Mouse (Mus musculus) CH12.LX (cell line): ENCODE measurements around the gene Bub3. TPM values are rescaled to one million over a fixed set of nuclear protein-coding genes. Genes with fewer than 3 reads are reported as not detected.

ENCODE experiments used
- DNase-seq: peaks from one replicate; pipeline ENCODE4 v3.0.0-alpha.2; 2013; ENCODE audit errors: extremely low read depth
- H3K27ac ChIP-seq: 2 replicates; pipeline ENCODE4 v1.5.1; 2012; ENCODE audit warnings: low read depth, mild to moderate bottlenecking, control low read depth, moderate library complexity; ENCODE audit not compliant: insufficient read depth
- H3K27me3 ChIP-seq: replicated peaks from 2 replicates; pipeline ENCODE3; 2012; ENCODE audit warnings: inconsistent platforms
- H3K36me3 ChIP-seq, 2 experiments: replicated peaks in 1 of 2; 2 replicates each; pipeline versions ENCODE3 to v1.6.1; 2012; ENCODE audit warnings: inconsistent platforms in 1 of 2, low read length in 1 of 2, mild to moderate bottlenecking in 1 of 2, mixed read lengths in 1 of 2, moderate library complexity in 1 of 2; ENCODE audit not compliant: control insufficient read depth in 1 of 2, insufficient read depth in 1 of 2
- H3K4me1 ChIP-seq, 2 experiments: 2 replicates each; pipeline ENCODE4 v1.6.1; 2012; ENCODE audit warnings: inconsistent platforms in 1 of 2, moderate library complexity in 1 of 2; ENCODE audit not compliant: insufficient read depth in 2 of 2, control insufficient read depth in 1 of 2
- H3K4me2 ChIP-seq: 2 replicates; pipeline ENCODE4 v1.6.1; 2012; ENCODE audit warnings: low read depth, mild to moderate bottlenecking, control low read depth; ENCODE audit not compliant: poor library complexity, insufficient read depth, severe bottlenecking
- H3K4me3 ChIP-seq, 3 experiments: fragments of 150-350 bp in 1 of 3; sonication (generic) in 1 of 3; replicated peaks in 1 of 3; 2 replicates each; pipeline versions ENCODE3 to v1.5.1; 2011 to 2012; ENCODE audit warnings: low read depth in 2 of 3, low read length in 2 of 3, mild to moderate bottlenecking in 2 of 3, moderate library complexity in 2 of 3, control low read depth in 1 of 3, improper control_type of control experiment in 1 of 3, inconsistent platforms in 1 of 3, mixed read lengths in 1 of 3; ENCODE audit not compliant: poor library complexity in 1 of 3
- H3K79me2 ChIP-seq: replicated peaks from 2 replicates; pipeline ENCODE4 v1.6.1; 2012; ENCODE audit warnings: mild to moderate bottlenecking, moderate library complexity; ENCODE audit not compliant: control insufficient read depth, poor library complexity, insufficient read depth, severe bottlenecking; ENCODE audit errors: extremely low read depth
- H3K9ac ChIP-seq: 2 replicates; pipeline ENCODE4 v1.6.1; 2012; ENCODE audit warnings: low read depth, mild to moderate bottlenecking, control low read depth, moderate library complexity; ENCODE audit not compliant: insufficient read depth
- H3K9me3 ChIP-seq: replicated peaks from 2 replicates; pipeline ENCODE3; 2012; ENCODE audit warnings: low read length, inconsistent platforms, mixed read lengths
- CHD1 ChIP-seq: IDR thresholded peaks from 2 replicates; pipeline ENCODE4 v1.6.1; 2012; ENCODE audit warnings: low read depth, low read length, improper control_type of control experiment, inconsistent platforms
- CHD2 ChIP-seq: IDR thresholded peaks from 2 replicates; pipeline ENCODE4 v1.6.1; 2011; ENCODE audit warnings: low read length, improper control_type of control experiment
- CTCF ChIP-seq, 2 experiments: IDR thresholded peaks in 1 of 2; conservative IDR thresholded peaks in 1 of 2; 2 replicates each; pipeline ENCODE4 v1.5.1; 2011 to 2012; ENCODE audit warnings: low read depth in 2 of 2, low read length in 2 of 2, improper control_type of control experiment in 1 of 2, inconsistent platforms in 1 of 2, mild to moderate bottlenecking in 1 of 2, moderate library complexity in 1 of 2
- E2F4 ChIP-seq: IDR thresholded peaks from 2 replicates; pipeline ENCODE4 v1.6.1; 2011; ENCODE audit warnings: low read depth, low read length, improper control_type of control experiment; ENCODE audit not compliant: insufficient replicate concordance
- EP300 ChIP-seq: IDR thresholded peaks from 2 replicates; pipeline ENCODE4 v1.6.1; 2011; ENCODE audit warnings: low read length, improper control_type of control experiment
- ETS1 ChIP-seq: conservative IDR thresholded peaks from 2 replicates; pipeline ENCODE4 v1.6.1; 2012; ENCODE audit warnings: low read depth, mild to moderate bottlenecking, inconsistent platforms, low read length, improper control_type of control experiment, moderate library complexity
- GABPA ChIP-seq: IDR thresholded peaks from 2 replicates; pipeline ENCODE4 v1.6.1; 2012; ENCODE audit warnings: low read depth, low read length, improper control_type of control experiment, inconsistent platforms; ENCODE audit not compliant: insufficient replicate concordance
- HCFC1 ChIP-seq: IDR thresholded peaks from 2 replicates; pipeline ENCODE4 v1.6.1; 2012; ENCODE audit warnings: low read depth, mild to moderate bottlenecking, inconsistent platforms, low read length, improper control_type of control experiment
- JUN ChIP-seq: IDR thresholded peaks from 2 replicates; pipeline ENCODE4 v1.6.1; 2011; ENCODE audit warnings: low read depth, mild to moderate bottlenecking, low read length, improper control_type of control experiment, moderate library complexity; ENCODE audit not compliant: insufficient read depth
- JUND ChIP-seq: conservative IDR thresholded peaks from 2 replicates; pipeline ENCODE4 v1.6.1; 2011; ENCODE audit warnings: low read depth, low read length, improper control_type of control experiment
- KAT2A ChIP-seq: IDR thresholded peaks from 2 replicates; pipeline ENCODE4 v1.6.1; 2012; ENCODE audit warnings: low read length, improper control_type of control experiment, inconsistent platforms; ENCODE audit not compliant: insufficient replicate concordance
- MAX ChIP-seq: IDR thresholded peaks from 2 replicates; pipeline ENCODE4 v1.6.1; 2011; ENCODE audit warnings: low read length, improper control_type of control experiment
- MAZ ChIP-seq: IDR thresholded peaks from 2 replicates; pipeline ENCODE4 v1.6.1; 2012; ENCODE audit warnings: low read depth, mild to moderate bottlenecking, inconsistent platforms, low read length, improper control_type of control experiment, moderate library complexity
- MEF2A ChIP-seq: IDR thresholded peaks from 2 replicates; pipeline ENCODE4 v1.6.1; 2014; ENCODE audit warnings: low read depth, mild to moderate bottlenecking, inconsistent platforms, low read length, improper control_type of control experiment, borderline replicate concordance
- MXI1 ChIP-seq: IDR thresholded peaks from 2 replicates; pipeline ENCODE4 v1.6.1; 2011; ENCODE audit warnings: mild to moderate bottlenecking, low read depth, low read length, improper control_type of control experiment
- MYC ChIP-seq: IDR thresholded peaks from 2 replicates; pipeline ENCODE4 v1.6.1; 2011; ENCODE audit warnings: low read depth, mild to moderate bottlenecking, improper control_type of control experiment, low read length
- PAX5 ChIP-seq: IDR thresholded peaks from 2 replicates; pipeline ENCODE4 v1.6.1; 2012; ENCODE audit warnings: low read length, inconsistent platforms, mixed read lengths
- POLR2A ChIP-seq: IDR thresholded peaks from 2 replicates; pipeline ENCODE4 v1.6.1; 2011; ENCODE audit warnings: low read depth, mild to moderate bottlenecking, improper control_type of control experiment, low read length
- POLR2AphosphoS2 ChIP-seq: IDR thresholded peaks from 2 replicates; pipeline ENCODE4 v1.6.1; 2011; ENCODE audit warnings: low read depth, low read length, improper control_type of control experiment
- RAD21 ChIP-seq: IDR thresholded peaks from 2 replicates; pipeline ENCODE4 v1.6.1; 2011; ENCODE audit warnings: low read depth, mild to moderate bottlenecking, low read length, improper control_type of control experiment, moderate library complexity
- RCOR1 ChIP-seq: conservative IDR thresholded peaks from 2 replicates; pipeline ENCODE4 v1.6.1; 2012; ENCODE audit warnings: low read depth, mild to moderate bottlenecking, inconsistent platforms, low read length, improper control_type of control experiment
- SIN3A ChIP-seq: IDR thresholded peaks from 2 replicates; pipeline ENCODE4 v1.6.1; 2012; ENCODE audit warnings: low read length, improper control_type of control experiment, inconsistent platforms
- SMC3 ChIP-seq: IDR thresholded peaks from 2 replicates; pipeline ENCODE4 v1.6.1; 2011; ENCODE audit warnings: low read depth, low read length, improper control_type of control experiment
- USF2 ChIP-seq: conservative IDR thresholded peaks from 2 replicates; pipeline ENCODE4 v1.6.1; 2011; ENCODE audit warnings: low read depth, low read length, improper control_type of control experiment
- ZC3H11A ChIP-seq: IDR thresholded peaks from 2 replicates; pipeline ENCODE4 v1.6.1; 2012; ENCODE audit warnings: low read depth, mild to moderate bottlenecking, inconsistent platforms, low read length, improper control_type of control experiment
- ZMIZ1 ChIP-seq: IDR thresholded peaks from 2 replicates; pipeline ENCODE4 v1.6.1; 2012; ENCODE audit warnings: low read depth, mild to moderate bottlenecking, inconsistent platforms, low read length, improper control_type of control experiment
- dilution Hi-C: fragments of 300-500 bp; cut with MboI; formaldehyde crosslinking; loops from 2 replicates; pipeline ENCODE4 v1.14.3; 2020; ENCODE audit warnings: low sequenced_read_pairs; ENCODE audit not compliant: extremely low pct_unique_long_range_greater_than_20kb, extremely low pct_ligation_motif_present
- in situ Hi-C: fragments of 300-500 bp; cut with MboI; formaldehyde crosslinking; loops from 3 replicates; pipeline ENCODE4 v1.14.3; 2019; ENCODE audit warnings: low sequenced_read_pairs, low pct_ligation_motif_present, low pct_unique_long_range_greater_than_20kb, mixed read lengths
- polyA plus RNA-seq: library from polyadenylated mRNA; unstranded; fragments of >175 nt; gene quantifications from 2 replicates; pipeline ENCODE4 v1.2.1, GENCODE M21; 2012; ENCODE audit warnings: low read depth; ENCODE audit not compliant: insufficient read length
- total RNA-seq, 2 experiments: library from RNA; depleted of rRNA; stranded (reverse); fragments of 300-350 nt in 1 of 2; fragments of >200 nt in 1 of 2; gene quantifications; 2 replicates each; pipeline ENCODE4 v1.2.3; 2012 to 2014

The Bub3 gene
- total and polyA plus RNA-seq, 3 experiments = 159 to 250 (median 161) TPM

DNA sequence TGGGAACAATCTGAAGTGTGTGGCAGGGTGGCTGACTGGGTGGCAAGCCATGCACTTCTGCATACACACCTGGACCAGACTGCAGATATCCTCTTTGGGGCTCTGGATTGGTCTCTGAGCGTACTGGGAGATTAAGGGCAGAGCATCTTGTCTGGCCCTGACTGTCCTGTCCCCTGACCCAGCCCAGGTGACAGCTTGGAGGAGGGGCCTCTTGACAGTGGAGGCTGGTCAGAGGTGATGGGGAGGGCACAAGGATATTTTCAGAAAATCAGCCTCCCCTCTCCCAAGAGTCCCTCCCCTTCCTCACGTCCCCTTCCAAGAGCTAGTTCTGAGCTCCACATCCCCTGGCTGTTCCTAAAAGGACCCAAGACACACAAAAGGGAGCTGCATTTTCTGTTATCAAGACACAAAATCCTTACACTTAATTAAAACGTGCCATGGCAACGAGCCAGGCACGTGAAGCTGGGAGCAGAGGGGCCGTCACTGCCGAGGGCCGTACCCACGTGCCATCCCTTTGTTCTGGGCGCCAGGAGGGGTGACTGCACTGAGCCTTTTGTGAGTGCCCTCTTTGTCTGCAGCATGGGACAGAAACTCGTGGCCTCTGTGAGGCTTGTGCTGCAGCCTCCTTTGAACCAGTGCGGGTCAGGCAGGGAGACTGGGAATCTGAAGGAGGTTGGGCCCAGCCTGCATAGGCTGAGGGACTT, 37.9 kb downstream of the Bub3 start:
- Histone ChIP-seq H3K27me3 (peaks cover 88% of the 10 kb centered on the region), H3K36me3 (no peaks in the 10 kb centered on the region), H3K4me3 (no peak overlapping the region), H3K4me1 (no peaks in the 10 kb centered on the region), H3K4me2 (no peak overlapping the region), H3K9ac (no peak overlapping the region), H3K79me2 (no peaks in the 10 kb centered on the region)
- no peak for DNase-seq
- in situ Hi-C loops = no loop called here
- no peak for TF ChIP-seq ZC3H11A
- TF ChIP-seq GABPA = no peak
- TF ChIP-seq JUND = no peak
- TF ChIP-seq CHD1 = no peak
- no peak for TF ChIP-seq USF2
- TF ChIP-seq JUN = no peak
- TF ChIP-seq MXI1 = no peak
- no peak for TF ChIP-seq EP300
- no peak for TF ChIP-seq POLR2A
- no peak for TF ChIP-seq MYC
- no peak for TF ChIP-seq MAZ
- TF ChIP-seq, all 38 proteins: peak for 0
- Histone ChIP-seq H3K9me3 (no peaks in the 10 kb centered on the region), H3K27ac (no peak overlapping the region)
- dilution Hi-C loops = no loop called here

DNA sequence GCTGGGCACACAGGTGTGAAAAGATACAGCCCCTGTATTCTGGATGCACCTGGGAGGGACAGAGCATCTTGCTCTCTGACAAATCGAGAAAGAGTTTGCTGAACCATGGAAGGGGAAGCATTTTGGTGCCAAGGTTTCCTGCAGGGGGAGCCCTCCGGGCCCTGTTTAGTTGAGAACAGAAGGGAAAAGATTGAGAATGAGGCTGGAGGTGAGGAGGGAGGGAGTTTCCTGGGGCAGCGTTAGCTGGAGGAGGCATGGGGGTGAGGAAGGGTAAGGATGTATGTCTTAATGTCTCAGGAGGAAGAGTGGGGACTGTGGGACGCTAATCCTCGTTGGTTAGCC, 38.4 kb downstream of the Bub3 start:
- Histone ChIP-seq H3K36me3 (no peaks in the 10 kb centered on the region), H3K27ac (no peak overlapping the region), H3K4me3 (no peak overlapping the region), H3K9me3 (no peaks in the 10 kb centered on the region), H3K4me2 (no peak overlapping the region), H3K4me1 (no peaks in the 10 kb centered on the region), H3K79me2 (no peaks in the 10 kb centered on the region), H3K9ac (no peak overlapping the region), H3K27me3 (peaks cover 84% of the 10 kb centered on the region)
- peak in 1 of 2 experiments; percentile 57; a peak in 2 of 4 replicates for TF ChIP-seq CTCF (conservative IDR thresholded peaks at IDR 0.05 in 1 of 2, IDR thresholded peaks at IDR 0.05 in 1 of 2; ENCODE audit: low read depth in 2 of 2, low read length in 2 of 2)
- TF ChIP-seq SMC3 = peak; percentile 37
- no peak for TF ChIP-seq MAZ
- peak; percentile 23 for TF ChIP-seq RAD21
- dilution Hi-C loops (no loop called here), in situ Hi-C loops (no loop called here)
- DNase-seq = peak; percentile 19

DNA sequence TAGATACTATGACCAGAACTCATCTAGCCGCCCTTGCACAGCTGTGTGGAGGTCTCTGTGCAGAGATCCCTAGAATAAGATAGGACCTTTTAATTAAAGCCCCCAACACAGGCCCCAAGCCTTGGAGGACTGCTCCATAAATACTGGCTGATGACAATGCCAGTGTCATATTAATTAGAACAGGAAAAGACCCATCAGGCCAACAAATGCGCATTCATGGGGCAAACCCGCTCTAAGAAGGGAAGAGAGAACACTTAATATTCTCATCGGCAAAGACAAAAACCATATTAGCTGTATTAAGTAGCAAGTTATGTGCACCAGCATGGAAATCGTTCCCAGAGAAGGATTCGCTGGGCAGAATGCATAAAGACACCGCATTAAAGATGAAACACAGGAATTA, 42.1 kb downstream of the Bub3 start:
- dilution Hi-C loops = no loop called here

More for the DNA sequence above, 42.1 kb downstream of the Bub3 start:
- Histone ChIP-seq H3K79me2 (no peaks in the 10 kb centered on the region), H3K27me3 (peaks cover 91% of the 10 kb centered on the region), H3K4me3 (no peak overlapping the region), H3K4me2 (no peak overlapping the region), H3K27ac (no peak overlapping the region), H3K9me3 (no peaks in the 10 kb centered on the region), H3K9ac (no peak overlapping the region), H3K36me3 (no peaks in the 10 kb centered on the region)
- in situ Hi-C loops = no loop called here
- DNase-seq = no peak
- TF ChIP-seq SIN3A = no peak
- TF ChIP-seq RAD21 = no peak
- TF ChIP-seq MAX = no peak
- TF ChIP-seq ZC3H11A = no peak
- no peak for TF ChIP-seq ZMIZ1
- TF ChIP-seq KAT2A = no peak
- no peak for TF ChIP-seq RCOR1
- TF ChIP-seq SMC3 = no peak
- TF ChIP-seq CHD2 = no peak
- no peak for TF ChIP-seq POLR2AphosphoS2
- no peak for TF ChIP-seq ETS1
- no peak for TF ChIP-seq JUN
- TF ChIP-seq MEF2A = no peak
- no peak for TF ChIP-seq EP300
- no peak for TF ChIP-seq USF2
- TF ChIP-seq GABPA = no peak
- no peak for TF ChIP-seq HCFC1
- no peak for TF ChIP-seq PAX5
- TF ChIP-seq E2F4 = no peak
- TF ChIP-seq, all 38 proteins: peak for 0
- no peaks in the 10 kb centered on the region for H3K4me1 ChIP-seq
